Mouse (Mus musculus) liver, adult 2 months (tissue): ENCODE measurements around the gene Celf1.

Experiments
- CTCF ChIP-seq: fragments of 200-500 bp; IDR thresholded peaks from 2 replicates; pipeline ENCODE4 v1.5.1; 2011; ENCODE audit warnings: low read depth, low read length, control low read depth
- POLR2A ChIP-seq: fragments of 200-500 bp; IDR thresholded peaks from 2 replicates; pipeline ENCODE4 v1.6.1; 2011; ENCODE audit warnings: low read length, control low read depth; ENCODE audit not compliant: insufficient read depth; ENCODE audit errors: extremely low read depth

DNA sequence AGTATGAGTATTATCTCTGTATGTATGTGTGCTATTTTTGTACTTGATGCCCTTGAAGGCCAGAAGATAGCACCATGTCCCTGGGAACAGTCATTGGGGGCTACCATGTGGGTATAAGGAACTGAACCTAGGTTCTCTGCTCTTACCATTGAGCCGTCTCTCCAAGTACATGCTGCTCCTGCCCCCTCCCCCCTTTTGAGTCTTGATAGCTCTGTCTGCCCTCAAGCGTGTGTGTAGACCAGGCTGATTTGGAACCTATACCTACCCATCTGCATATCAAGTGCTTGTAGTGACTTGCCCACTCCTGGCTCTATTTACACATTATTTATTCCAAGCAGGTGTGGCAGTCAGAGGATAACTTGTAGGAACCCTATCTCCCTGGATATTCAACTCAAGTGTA is 36.4 kb downstream of the Celf1 start:
- no peak for TF ChIP-seq POLR2A
- TF ChIP-seq CTCF, result no peak
